Mouse (Mus musculus): ENCODE measurements around the gene Cabp4.

- TF ChIP-seq POLR2A (IDR thresholded peaks at IDR 0.05; ENCODE audit: control insufficient read depth, low read depth, low read length), result no peak
- no peak for TF ChIP-seq CTCF (IDR thresholded peaks at IDR 0.05; ENCODE audit: control insufficient read depth, insufficient read depth, insufficient replicate concordance, low read depth, low read length)
Measured at GRCm38 (mm10) chr19:4113186-4113805, 30.5 kb downstream of the Cabp4 start.

All from testis, adult 2 months (tissue).